Mouse (Mus musculus) left cerebral cortex, adult 11 months (tissue): ENCODE measurements around the gene Rin2.
"Not testable (repeated sequence)": the region's sequence is repeated elsewhere in the genome, so short reads cannot be mapped to it uniquely, and the experiment has no call there.

Experiments used
- DNase-seq: peaks from one replicate; pipeline ENCODE4 v3.0.0; 2022; ENCODE audit warnings: low spot score

The Rin2 gene

GRCm38 (mm10) chr2:145684151-145684550 is 9.1 kb downstream of the Rin2 start:
- peak; percentile 33 for DNase-seq

GRCm38 (mm10) chr2:145684891-145685290 is 9.9 kb downstream of the Rin2 start:
- no peak for DNase-seq

GRCm38 (mm10) chr2:145686017-145686416 is 11.0 kb downstream of the Rin2 start:
- no peak for DNase-seq

GRCm38 (mm10) chr2:145691367-145692009 is 16.5 kb downstream of the Rin2 start:
- no peak for DNase-seq

- no peak for DNase-seq
Measured at GRCm38 (mm10) chr2:145697160-145697559, 22.1 kb downstream of the Rin2 start.

- peak; percentile 64 for DNase-seq
Measured at GRCm38 (mm10) chr2:145699414-145700071, 24.5 kb downstream of the Rin2 start.

GRCm38 (mm10) chr2:145700237-145700985 is 25.4 kb downstream of the Rin2 start:
- no peak for DNase-seq

- no peak for DNase-seq
Measured at GRCm38 (mm10) chr2:145701605-145702335, 26.8 kb downstream of the Rin2 start.

GRCm38 (mm10) chr2:145704738-145705137 is 29.7 kb downstream of the Rin2 start:
- DNase-seq = no peak

- DNase-seq = no peak
Measured at GRCm38 (mm10) chr2:145709727-145710389, 34.8 kb downstream of the Rin2 start.

GRCm38 (mm10) chr2:145711512-145711911 is 36.5 kb downstream of the Rin2 start:
- no peak for DNase-seq

- DNase-seq = no peak
Measured at GRCm38 (mm10) chr2:145712026-145712425, 37.0 kb downstream of the Rin2 start.

GRCm38 (mm10) chr2:145717539-145717938 is 42.5 kb downstream of the Rin2 start:
- DNase-seq = no peak

GRCm38 (mm10) chr2:145718624-145719183 is 43.7 kb downstream of the Rin2 start:
- no peak for DNase-seq

- no peak for DNase-seq
Measured at GRCm38 (mm10) chr2:145720157-145720556, 45.1 kb downstream of the Rin2 start.

- no peak for DNase-seq
Measured at GRCm38 (mm10) chr2:145720743-145721142, 45.7 kb downstream of the Rin2 start.

GRCm38 (mm10) chr2:145722304-145722703 is 47.3 kb downstream of the Rin2 start:
- DNase-seq = not testable (repeated sequence)

GRCm38 (mm10) chr2:145724288-145724687 is 49.3 kb downstream of the Rin2 start:
- DNase-seq = peak; percentile 18

GRCm38 (mm10) chr2:145729414-145729813 is 54.4 kb downstream of the Rin2 start:
- no peak for DNase-seq

GRCm38 (mm10) chr2:145730189-145730880 is 55.3 kb downstream of the Rin2 start:
- DNase-seq = no peak

- no peak for DNase-seq
Measured at GRCm38 (mm10) chr2:145730905-145731304, 55.9 kb downstream of the Rin2 start.
